Mouse (Mus musculus): ENCODE results near the gene Alpk3.

Alpk3 gene

DNA sequence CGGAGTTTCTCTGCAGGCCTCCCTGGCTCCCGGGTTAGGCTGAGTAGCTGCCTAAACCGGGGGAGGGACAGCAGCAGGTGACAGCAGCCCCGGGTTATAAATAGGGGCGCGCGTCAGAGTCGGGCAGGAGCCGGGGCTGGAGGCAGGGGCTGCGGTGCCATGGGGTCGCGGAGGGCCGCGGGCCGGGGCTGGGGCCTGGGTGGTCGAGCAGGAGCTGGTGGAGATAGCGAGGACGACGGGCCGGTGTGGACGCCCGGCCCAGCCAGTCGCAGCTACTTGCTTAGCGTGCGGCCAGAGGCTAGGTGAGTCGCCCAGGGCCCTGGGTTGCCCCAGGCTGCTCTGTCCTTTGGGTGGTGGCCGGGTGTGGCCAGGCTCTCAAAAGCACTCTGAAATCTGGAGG, at the start of gene Alpk3:
Gene Alpk3, plus strand, starts transcription at position 130 of the 400 bp plus-strand sequence.
- no peak for DNase-seq (ENCODE audit: low read depth)

- no peak for DNase-seq (ENCODE audit: low read depth)
These were observed 49.1 kb upstream of the Alpk3 start for GRCm38 (mm10) chr7:81008285-81008684.

DNA sequence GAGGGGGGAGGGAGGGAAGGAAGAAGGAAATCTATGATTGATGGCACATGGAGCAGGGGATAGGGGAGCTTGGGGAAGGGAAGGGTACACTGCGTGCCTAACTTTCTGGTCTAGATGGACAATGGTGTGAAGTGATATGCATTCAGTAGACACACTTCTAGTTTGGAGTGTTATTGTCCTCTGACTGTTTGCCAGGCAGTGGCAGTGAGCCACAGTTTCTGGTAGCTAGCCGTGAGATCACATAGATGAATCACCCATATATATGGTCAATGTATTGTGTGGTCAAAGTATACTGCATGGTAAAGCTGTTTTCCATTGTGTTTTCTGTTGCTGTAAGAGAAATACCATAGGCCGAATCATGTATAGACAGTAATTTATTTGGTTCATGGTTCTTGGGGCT, 45.8 kb upstream of the Alpk3 start:
- no peak for DNase-seq (ENCODE audit: low read depth)

DNA sequence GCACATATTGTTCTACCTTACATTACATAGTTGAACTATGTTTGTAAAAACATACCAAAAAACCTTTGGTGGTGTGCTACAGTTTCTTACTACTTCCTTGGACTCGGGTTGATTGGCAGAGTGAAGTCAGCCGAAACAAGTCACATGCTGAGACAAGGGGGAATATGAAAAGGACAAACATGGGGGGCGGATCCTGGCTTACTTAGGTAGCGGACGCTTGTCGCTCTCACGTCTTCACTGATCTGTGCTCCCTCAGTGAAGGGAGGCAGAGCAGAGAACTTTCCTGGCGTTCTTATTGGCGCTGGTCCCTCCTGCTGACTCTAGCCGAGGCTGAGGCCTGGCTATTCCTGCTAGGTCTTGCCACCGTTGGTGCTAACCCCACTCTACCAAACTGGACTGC, 37.1 kb upstream of the Alpk3 start:
- no peak for DNase-seq (ENCODE audit: low read depth)

GRCm38 (mm10) chr7:81022731-81023130, 34.7 kb upstream of the Alpk3 start:
- DNase-seq (ENCODE audit: low read depth): peak; percentile 33

DNA sequence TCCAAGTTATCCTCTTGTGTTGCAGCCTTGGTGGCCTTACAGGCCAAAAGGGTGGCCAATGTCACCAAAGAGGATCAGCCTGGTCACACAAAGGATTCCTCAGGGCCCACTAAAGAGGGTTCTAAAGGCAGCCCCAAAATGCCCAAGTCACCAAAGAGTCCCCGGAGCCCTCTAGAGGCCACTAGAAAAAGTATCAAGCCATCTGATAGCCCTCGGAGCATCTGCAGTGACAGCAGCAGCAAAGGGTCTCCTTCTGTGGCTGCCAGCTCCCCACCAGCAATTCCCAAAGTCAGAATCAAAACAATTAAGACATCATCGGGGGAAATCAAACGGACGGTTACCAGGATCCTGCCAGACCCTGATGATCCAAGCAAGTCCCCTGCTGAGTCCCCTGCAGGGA, 33.3 kb upstream of the Alpk3 start:
- no peak for DNase-seq (ENCODE audit: low read depth)

GRCm38 (mm10) chr7:81024651-81025050, 32.7 kb upstream of the Alpk3 start:
- DNase-seq (ENCODE audit: low read depth): no peak

DNA sequence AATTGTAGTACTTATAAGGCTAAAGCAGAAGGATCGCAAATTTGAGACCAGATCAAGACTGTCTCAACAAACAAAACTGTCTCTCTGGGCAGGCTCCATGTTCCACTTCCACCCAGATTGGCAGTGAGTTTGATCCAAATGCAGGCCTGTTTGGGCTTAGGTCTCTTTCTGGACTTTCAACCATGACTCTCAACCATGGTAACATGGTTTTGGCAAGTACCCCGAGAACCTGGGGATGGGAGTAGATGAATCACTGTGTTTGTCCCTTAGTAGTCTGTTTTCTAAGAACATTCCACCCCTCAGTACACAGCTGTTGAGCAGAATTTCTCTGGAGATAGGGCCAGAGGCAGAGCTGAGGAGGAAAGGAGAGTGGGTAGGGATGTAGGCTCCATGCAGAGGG, 31.6 kb upstream of the Alpk3 start:
- DNase-seq (ENCODE audit: low read depth): no peak

- DNase-seq (ENCODE audit: low read depth): no peak
These were observed 17.7 kb upstream of the Alpk3 start for GRCm38 (mm10) chr7:81039711-81040110.

- no peak for DNase-seq (ENCODE audit: low read depth)
These were observed 14.3 kb upstream of the Alpk3 start for GRCm38 (mm10) chr7:81043023-81043620.

- DNase-seq (ENCODE audit: low read depth): no peak
These were observed 9.6 kb upstream of the Alpk3 start for GRCm38 (mm10) chr7:81047847-81048246.

GRCm38 (mm10) chr7:81048513-81048912, 8.9 kb upstream of the Alpk3 start:
- DNase-seq (ENCODE audit: low read depth): no peak

GRCm38 (mm10) chr7:81049966-81050365, 7.4 kb upstream of the Alpk3 start:
- DNase-seq (ENCODE audit: low read depth): no peak

GRCm38 (mm10) chr7:81055709-81056370, 1.6 kb upstream of the Alpk3 start:
- no peak for DNase-seq (ENCODE audit: low read depth)

DNA sequence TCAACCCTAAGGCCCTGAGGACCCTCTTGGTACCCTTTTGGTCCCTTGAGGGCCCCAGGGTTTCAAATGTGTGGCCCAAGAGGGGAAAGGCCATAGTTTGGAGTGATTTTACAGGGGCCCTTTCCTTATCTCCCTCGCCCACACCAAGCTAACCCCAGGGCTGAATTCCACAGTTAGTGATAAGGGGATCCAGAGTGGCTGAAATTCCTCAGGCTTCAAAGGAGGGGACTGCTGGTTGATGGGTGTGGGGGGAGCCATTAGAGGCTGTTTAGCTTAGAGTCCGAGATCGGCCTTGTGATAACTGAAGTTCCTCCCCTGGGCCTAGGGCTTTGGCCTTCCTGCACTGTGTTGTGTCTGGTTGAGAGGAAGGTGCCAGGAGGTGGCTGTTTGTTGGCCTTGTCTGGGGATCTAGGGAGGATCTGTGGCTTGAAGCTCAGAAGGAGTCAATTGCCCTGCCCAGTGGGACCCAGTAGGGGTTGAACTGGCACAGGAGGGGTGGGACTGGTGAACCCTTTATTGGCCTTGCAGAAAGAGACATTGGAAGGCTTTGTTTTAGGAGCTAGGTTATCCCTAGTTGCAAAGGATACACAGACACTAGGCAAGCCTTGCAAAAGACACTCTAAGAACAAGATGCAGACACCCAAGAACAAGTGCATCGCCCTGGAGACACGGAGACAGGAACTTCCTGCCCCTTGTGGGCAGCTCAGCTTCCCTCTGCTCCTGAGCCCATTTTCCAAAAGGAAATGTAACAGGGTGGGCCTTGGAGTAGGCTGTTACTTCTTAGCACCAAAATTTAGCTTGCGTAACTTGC, 706 bp downstream of the Alpk3 start:
- peak; percentile 61 for DNase-seq (ENCODE audit: low read depth)

- no peak for DNase-seq (ENCODE audit: low read depth)
These were observed 1.3 kb downstream of the Alpk3 start for GRCm38 (mm10) chr7:81058712-81059154.

- DNase-seq (ENCODE audit: low read depth): no peak
These were observed 2.0 kb downstream of the Alpk3 start for GRCm38 (mm10) chr7:81059388-81059787.

DNA sequence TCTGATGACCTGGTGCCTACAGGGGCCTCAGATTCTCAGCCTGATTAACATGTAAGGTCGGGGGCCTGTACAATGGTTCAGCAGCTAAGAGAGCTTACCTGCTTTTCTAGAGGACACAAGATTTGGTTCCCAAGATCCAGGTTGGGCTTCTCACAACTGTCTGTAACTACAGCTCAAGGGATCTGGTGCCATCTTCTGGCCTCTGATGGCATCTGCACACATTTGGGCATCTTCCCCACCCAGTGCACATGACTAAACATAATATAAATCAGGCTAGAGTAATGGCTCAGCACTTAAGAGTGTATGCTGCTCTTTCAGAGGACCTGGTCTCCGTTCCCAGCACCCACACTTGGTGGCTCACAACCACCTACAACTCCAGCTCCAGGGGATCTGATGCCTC, 3.5 kb downstream of the Alpk3 start:
- peak; percentile 60 for DNase-seq (ENCODE audit: low read depth)

- no peak for DNase-seq (ENCODE audit: low read depth)
These were observed 4.5 kb downstream of the Alpk3 start for GRCm38 (mm10) chr7:81061936-81062335.

GRCm38 (mm10) chr7:81063332-81063731, 5.9 kb downstream of the Alpk3 start:
- no peak for DNase-seq (ENCODE audit: low read depth)

DNA sequence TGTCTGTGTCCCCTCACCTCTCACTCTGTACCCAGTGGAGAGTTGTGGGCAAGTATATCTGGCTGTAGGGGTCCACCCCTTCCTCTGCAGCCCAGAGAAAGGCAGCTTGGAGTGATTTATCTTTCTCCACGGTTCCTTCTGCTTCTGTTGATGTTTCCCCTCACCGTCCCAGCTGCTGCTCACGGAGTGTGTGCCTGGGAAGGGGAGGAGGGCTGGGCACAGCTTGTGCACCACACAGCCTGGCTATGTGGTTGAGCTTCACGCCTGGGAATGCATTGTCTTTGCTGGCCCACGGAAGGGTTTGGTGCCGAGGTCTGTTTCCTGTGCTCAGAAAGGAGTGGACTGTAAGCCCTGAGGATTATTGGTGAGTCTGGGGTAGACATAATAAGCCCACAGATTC, 9.3 kb downstream of the Alpk3 start:
- DNase-seq (ENCODE audit: low read depth): no peak

GRCm38 (mm10) chr7:81072463-81072862, 15.1 kb downstream of the Alpk3 start:
- DNase-seq (ENCODE audit: low read depth): no peak

GRCm38 (mm10) chr7:81073273-81073672, 15.9 kb downstream of the Alpk3 start:
- no peak for DNase-seq (ENCODE audit: low read depth)

Measured in c-Kit-positive CD71-positive TER-119-negative erythroid progenitor cells, embryonic 14.5 days (primary cell).